Mouse (Mus musculus): ENCODE data around the gene Slc38a8. TPM values are rescaled to one million over a fixed set of nuclear protein-coding genes. Genes with fewer than 3 reads are reported as not detected.

Gene Slc38a8
- polyA plus RNA-seq (2014; fragmentation: Nextera tagmentation; extraction: Ambion mirVana): not detected in 2 replicates

DNA sequence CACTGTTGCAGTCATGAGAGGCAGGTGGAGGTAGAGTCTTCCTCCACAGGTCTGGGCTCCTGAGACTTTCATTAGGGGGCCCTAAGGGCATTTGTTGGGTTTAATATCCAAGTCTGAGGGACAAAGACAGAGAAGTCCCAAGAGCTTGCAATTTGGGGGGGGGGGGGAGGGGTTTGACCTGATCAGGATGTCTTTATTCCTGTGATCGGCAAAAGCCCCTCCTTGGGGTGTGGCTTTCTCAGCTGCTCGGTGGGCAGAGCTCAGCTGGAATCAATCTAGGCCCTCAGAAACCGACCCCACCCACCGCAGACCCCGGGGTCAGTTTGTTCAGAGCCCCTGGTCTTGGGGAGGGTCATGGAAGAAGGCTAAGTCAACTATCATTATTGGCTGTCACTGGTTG, at the start of gene Slc38a8:
Gene Slc38a8, minus strand, starts transcription at position 101 of the 400 bp plus-strand sequence.
- no peaks in the 10 kb centered on the region for H3K4me1 ChIP-seq (ENCODE audit: control insufficient read depth, insufficient read depth, low read length)
- no peak within 1 kb of the TSS for H3K27ac ChIP-seq (ENCODE audit: low read depth, low read length)
- H3K4me3 ChIP-seq (ENCODE audit: low read depth, low read length): no peak within 1 kb of the TSS
- no peaks in the 10 kb centered on the region; the same call in 1 of the 2 replicates for H3K36me3 ChIP-seq (ENCODE audit: control insufficient read depth, insufficient read depth, low read length)
- 32% methylated on average over 5 of the region's 5 CpGs for whole genome bisulfite sequencing
- H3K4me2 ChIP-seq (ENCODE audit: low read depth): no peak within 1 kb of the TSS
- no peak within 1 kb of the TSS for H3K9ac ChIP-seq (ENCODE audit: low read length)
- H3K9me3 ChIP-seq (ENCODE audit: control insufficient read depth, low read length): no peaks in the 10 kb centered on the region
- DNase-seq (ENCODE audit: low spot score) (no peak), ATAC-seq (ENCODE audit: insufficient read depth, low FRiP score, low TSS enrichment) (no peak)
- H3K27me3 ChIP-seq (ENCODE audit: control insufficient read depth, insufficient read depth, low read length): no peaks in the 10 kb centered on the region

DNA sequence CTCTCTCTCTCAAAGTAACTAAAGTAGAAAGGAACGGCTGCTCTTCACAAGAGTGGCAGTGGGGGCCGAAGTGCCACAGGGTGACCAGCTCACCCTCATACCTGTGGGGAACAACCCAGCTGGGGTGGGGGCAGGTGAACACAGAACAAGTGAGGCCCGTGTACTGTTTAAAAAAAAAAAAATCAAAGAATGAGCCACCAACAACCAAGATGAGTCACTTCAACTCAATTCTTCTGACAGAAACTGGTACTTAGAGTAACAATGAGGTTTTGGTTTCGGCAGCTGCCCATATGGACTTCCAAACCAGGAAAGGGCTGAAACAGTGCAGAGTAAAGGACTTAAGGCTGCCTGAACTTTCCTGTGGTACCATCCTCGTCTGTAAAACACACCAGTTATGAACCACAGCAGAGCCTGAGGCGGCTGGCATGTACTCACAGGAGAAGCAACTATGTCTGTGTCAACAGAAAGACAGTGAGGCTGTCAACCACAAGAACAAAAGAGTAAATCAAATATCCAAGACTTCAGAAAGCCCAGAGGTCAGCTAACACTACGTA, 47.1 kb upstream of the Slc38a8 start:
- Histone ChIP-seq H3K27ac (ENCODE audit: low read depth, low read length) (no peak overlapping the region), H3K9ac (ENCODE audit: low read length) (no peak overlapping the region), H3K4me3 (ENCODE audit: low read depth, low read length) (no peak overlapping the region), H3K9me3 (ENCODE audit: control insufficient read depth, low read length) (no peaks in the 10 kb centered on the region), H3K4me1 (ENCODE audit: control insufficient read depth, insufficient read depth, low read length) (no peaks in the 10 kb centered on the region), H3K36me3 (ENCODE audit: control insufficient read depth, insufficient read depth, low read length) (peaks cover 7% of the 10 kb centered on the region), H3K27me3 (ENCODE audit: control insufficient read depth, insufficient read depth, low read length) (no peaks in the 10 kb centered on the region), H3K4me2 (ENCODE audit: low read depth) (no peak overlapping the region)
- WGBS: 82% methylated on average over 7 of the region's 7 CpGs
- DNase-seq (ENCODE audit: low spot score): no peak
- no peak for ATAC-seq (ENCODE audit: insufficient read depth, low FRiP score, low TSS enrichment)

DNA sequence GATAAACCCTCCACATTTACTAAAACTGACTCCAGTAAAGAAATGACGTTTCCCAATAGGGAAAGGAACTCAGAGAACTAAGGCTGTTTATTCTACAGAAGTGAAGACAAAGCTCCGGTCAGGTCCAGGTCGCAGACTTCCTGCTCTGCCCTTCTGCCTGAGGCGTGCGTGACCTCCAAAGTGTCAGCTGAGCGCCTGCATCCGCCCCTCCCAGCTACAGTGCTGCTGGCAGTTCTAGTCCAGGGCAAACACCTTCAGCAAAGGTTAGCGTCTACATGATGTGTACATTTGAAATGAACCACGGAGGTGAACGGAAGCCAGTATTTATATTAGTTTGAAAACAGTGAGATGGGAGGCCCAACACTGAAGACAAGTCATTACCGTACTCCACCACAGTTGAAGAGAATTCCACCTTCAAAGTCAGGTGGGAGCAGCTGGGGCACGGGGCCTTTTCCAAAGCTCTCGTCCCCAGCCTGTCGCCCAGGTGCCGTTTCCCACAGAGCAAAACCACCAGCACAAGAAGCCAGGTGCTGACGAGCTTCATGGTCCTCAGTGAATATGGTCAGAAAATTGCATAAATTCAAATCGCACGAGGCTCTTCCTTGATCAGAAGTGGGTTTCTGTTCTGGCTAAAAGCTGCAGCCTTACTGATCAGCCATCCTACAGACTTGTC, 45.7 kb upstream of the Slc38a8 start:
- H3K36me3 ChIP-seq (ENCODE audit: control insufficient read depth, insufficient read depth, low read length): peaks cover 10% of the 10 kb centered on the region
- no peak overlapping the region for H3K4me3 ChIP-seq (ENCODE audit: low read depth, low read length)
- no peaks in the 10 kb centered on the region for H3K4me1 ChIP-seq (ENCODE audit: control insufficient read depth, insufficient read depth, low read length)
- no peak for DNase-seq (ENCODE audit: low spot score)
- 84% methylated on average over 18 of the region's 18 CpGs for WGBS
- H3K9me3 ChIP-seq (ENCODE audit: control insufficient read depth, low read length): no peaks in the 10 kb centered on the region
- H3K9ac ChIP-seq (ENCODE audit: low read length): no peak overlapping the region
- H3K27ac ChIP-seq (ENCODE audit: low read depth, low read length): no peak overlapping the region
- no peaks in the 10 kb centered on the region for H3K27me3 ChIP-seq (ENCODE audit: control insufficient read depth, insufficient read depth, low read length)
- no peak for ATAC-seq (ENCODE audit: insufficient read depth, low FRiP score, low TSS enrichment)
- no peak overlapping the region for H3K4me2 ChIP-seq (ENCODE audit: low read depth)

DNA sequence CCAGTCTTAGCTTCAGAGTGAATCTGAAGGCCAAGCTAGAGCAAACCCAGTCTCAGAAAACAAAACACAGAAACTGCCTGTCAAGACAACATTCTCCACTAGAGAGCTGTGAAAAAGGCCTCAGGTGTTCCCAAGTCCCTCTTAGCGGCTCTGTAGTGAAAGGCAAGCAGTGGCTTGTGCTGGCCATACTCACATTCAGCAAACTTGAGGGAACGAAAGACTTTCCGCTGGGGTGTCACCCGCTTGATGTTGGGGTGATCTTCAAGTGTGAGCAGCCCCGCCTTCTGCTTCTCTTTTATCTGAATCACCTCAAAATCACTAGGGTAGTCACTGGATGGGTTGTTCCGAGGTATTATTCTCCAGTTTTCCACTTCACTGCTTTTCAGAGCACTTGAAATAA, 44.3 kb upstream of the Slc38a8 start:
- H3K4me1 ChIP-seq (ENCODE audit: control insufficient read depth, insufficient read depth, low read length): no peaks in the 10 kb centered on the region
- H3K9me3 ChIP-seq (ENCODE audit: control insufficient read depth, low read length): no peaks in the 10 kb centered on the region
- H3K27ac ChIP-seq (ENCODE audit: low read depth, low read length): no peak overlapping the region
- H3K4me3 ChIP-seq (ENCODE audit: low read depth, low read length): no peak overlapping the region
- no peak overlapping the region for H3K9ac ChIP-seq (ENCODE audit: low read length)
- no peak for ATAC-seq (ENCODE audit: insufficient read depth, low FRiP score, low TSS enrichment)
- no peak for DNase-seq (ENCODE audit: low spot score)
- peaks cover 10% of the 10 kb centered on the region for H3K36me3 ChIP-seq (ENCODE audit: control insufficient read depth, insufficient read depth, low read length)
- no peaks in the 10 kb centered on the region for H3K27me3 ChIP-seq (ENCODE audit: control insufficient read depth, insufficient read depth, low read length)
- H3K4me2 ChIP-seq (ENCODE audit: low read depth): no peak overlapping the region
- WGBS: 95% methylated on average over 6 of the region's 6 CpGs

DNA sequence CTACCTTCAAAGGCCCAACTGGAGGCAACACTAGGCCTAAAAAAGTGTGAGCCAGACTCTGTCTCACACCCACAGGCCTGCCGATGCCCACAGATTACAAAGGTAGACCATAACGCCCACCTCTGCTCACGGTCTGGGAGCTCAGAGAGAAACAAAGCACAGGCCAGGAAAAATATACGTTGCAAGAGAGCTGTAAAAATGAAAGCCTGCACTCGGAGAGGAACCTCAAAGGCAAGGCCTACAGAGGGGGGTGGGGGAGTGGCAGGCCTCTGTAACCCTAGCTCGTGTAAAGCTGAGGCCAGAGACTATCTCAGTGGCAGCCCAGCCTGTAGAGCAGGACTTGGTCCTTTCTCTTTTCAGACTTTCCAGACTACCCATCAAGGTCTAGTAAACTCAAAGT, 43.7 kb upstream of the Slc38a8 start:
- ATAC-seq (ENCODE audit: insufficient read depth, low FRiP score, low TSS enrichment) (no peak), DNase-seq (ENCODE audit: low spot score) (no peak)
- H3K4me2 ChIP-seq (ENCODE audit: low read depth): no peak overlapping the region
- no peak overlapping the region for H3K9ac ChIP-seq (ENCODE audit: low read length)
- no peaks in the 10 kb centered on the region for H3K9me3 ChIP-seq (ENCODE audit: control insufficient read depth, low read length)
- WGBS: 80% methylated on average over 6 of the region's 6 CpGs
- peaks cover 10% of the 10 kb centered on the region for H3K36me3 ChIP-seq (ENCODE audit: control insufficient read depth, insufficient read depth, low read length)
- no peak overlapping the region for H3K4me3 ChIP-seq (ENCODE audit: low read depth, low read length)
- no peak overlapping the region for H3K27ac ChIP-seq (ENCODE audit: low read depth, low read length)
- H3K27me3 ChIP-seq (ENCODE audit: control insufficient read depth, insufficient read depth, low read length): no peaks in the 10 kb centered on the region
- no peaks in the 10 kb centered on the region for H3K4me1 ChIP-seq (ENCODE audit: control insufficient read depth, insufficient read depth, low read length)

DNA sequence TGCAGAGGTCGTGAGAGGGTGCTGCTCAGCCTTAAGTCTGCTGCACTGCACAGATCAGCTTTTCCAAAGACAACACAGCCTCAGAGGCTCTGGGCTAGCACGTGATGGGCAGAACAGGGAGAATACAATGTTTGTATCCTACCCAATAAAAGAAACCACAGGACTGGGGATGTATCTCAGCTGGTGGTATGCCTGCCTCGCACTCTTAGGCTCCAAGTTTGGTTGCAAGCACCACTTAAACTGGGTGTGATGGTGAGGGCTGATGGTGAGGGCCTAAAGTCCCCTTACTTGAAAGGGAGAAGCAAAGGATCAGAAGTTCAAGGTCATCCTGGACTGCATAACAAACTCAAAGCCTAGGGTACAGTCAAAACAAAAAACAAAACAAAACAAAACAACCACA, 43.1 kb upstream of the Slc38a8 start:
- 92% methylated on average over 3 of the region's 3 CpGs for WGBS
- H3K27ac ChIP-seq (ENCODE audit: low read depth, low read length): no peak overlapping the region

DNA sequence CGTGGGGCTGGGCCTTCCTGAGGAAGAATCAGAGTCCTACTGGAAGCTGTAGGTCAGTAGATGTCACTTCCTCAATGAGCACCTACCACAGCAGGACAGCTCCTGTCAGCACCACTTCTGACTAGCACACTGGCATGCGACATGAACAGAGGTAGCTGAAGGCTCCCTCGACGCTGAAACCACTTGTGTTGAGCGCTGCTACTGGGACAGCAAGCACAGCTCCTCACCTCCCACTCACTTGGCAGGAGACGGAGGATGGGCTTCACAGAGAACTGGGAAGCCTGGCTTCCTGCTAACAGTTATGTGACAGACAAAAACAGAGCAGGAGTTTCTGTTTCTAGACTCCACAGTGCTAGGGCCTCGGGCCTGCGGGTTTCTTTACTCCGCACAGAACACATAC, 30.5 kb upstream of the Slc38a8 start:
- ATAC-seq (ENCODE audit: insufficient read depth, low FRiP score, low TSS enrichment): no peak
- Histone ChIP-seq H3K27ac (ENCODE audit: low read depth, low read length) (no peak overlapping the region), H3K27me3 (ENCODE audit: control insufficient read depth, insufficient read depth, low read length) (no peaks in the 10 kb centered on the region), H3K4me2 (ENCODE audit: low read depth) (no peak overlapping the region), H3K9me3 (ENCODE audit: control insufficient read depth, low read length) (no peaks in the 10 kb centered on the region), H3K36me3 (ENCODE audit: control insufficient read depth, insufficient read depth, low read length) (peaks cover 32% of the 10 kb centered on the region), H3K9ac (ENCODE audit: low read length) (no peak overlapping the region), H3K4me1 (ENCODE audit: control insufficient read depth, insufficient read depth, low read length) (no peaks in the 10 kb centered on the region), H3K4me3 (ENCODE audit: low read depth, low read length) (no peak overlapping the region)
- DNase-seq (ENCODE audit: low spot score): no peak
- WGBS: 95% methylated on average over 9 of the region's 9 CpGs

More for the DNA sequence above, 43.1 kb upstream of the Slc38a8 start:
- DNase-seq (ENCODE audit: low spot score) (no peak), ATAC-seq (ENCODE audit: insufficient read depth, low FRiP score, low TSS enrichment) (no peak)
- Histone ChIP-seq H3K9ac (ENCODE audit: low read length) (no peak overlapping the region), H3K36me3 (ENCODE audit: control insufficient read depth, insufficient read depth, low read length) (peaks cover 16% of the 10 kb centered on the region), H3K4me2 (ENCODE audit: low read depth) (no peak overlapping the region), H3K27me3 (ENCODE audit: control insufficient read depth, insufficient read depth, low read length) (no peaks in the 10 kb centered on the region), H3K4me3 (ENCODE audit: low read depth, low read length) (no peak overlapping the region), H3K9me3 (ENCODE audit: control insufficient read depth, low read length) (no peaks in the 10 kb centered on the region), H3K4me1 (ENCODE audit: control insufficient read depth, insufficient read depth, low read length) (no peaks in the 10 kb centered on the region)

DNA sequence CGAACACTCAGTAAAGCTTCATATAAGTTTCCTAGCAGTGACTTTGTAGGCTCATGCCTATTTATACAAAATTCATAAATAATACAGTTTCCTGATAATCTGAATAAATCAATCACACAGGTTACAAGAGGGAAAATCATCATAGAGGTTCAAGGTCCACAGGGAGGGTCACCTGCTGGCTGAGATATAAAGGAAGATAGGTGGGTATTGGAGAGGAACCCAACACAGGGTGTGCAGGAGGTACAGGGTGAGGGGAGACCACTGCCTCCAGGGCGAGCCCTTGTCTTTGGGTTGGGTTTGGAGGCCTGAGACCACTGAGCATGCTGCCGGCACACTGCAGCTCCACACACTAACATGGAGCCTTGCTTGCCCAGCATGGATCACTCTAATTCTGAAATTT, 29.9 kb upstream of the Slc38a8 start:
- Histone ChIP-seq H3K4me2 (ENCODE audit: low read depth) (no peak overlapping the region), H3K9ac (ENCODE audit: low read length) (no peak overlapping the region), H3K27me3 (ENCODE audit: control insufficient read depth, insufficient read depth, low read length) (no peaks in the 10 kb centered on the region), H3K4me3 (ENCODE audit: low read depth, low read length) (no peak overlapping the region), H3K9me3 (ENCODE audit: control insufficient read depth, low read length) (no peaks in the 10 kb centered on the region), H3K4me1 (ENCODE audit: control insufficient read depth, insufficient read depth, low read length) (no peaks in the 10 kb centered on the region), H3K36me3 (ENCODE audit: control insufficient read depth, insufficient read depth, low read length) (peaks cover 30% of the 10 kb centered on the region), H3K27ac (ENCODE audit: low read depth, low read length) (no peak overlapping the region)
- ATAC-seq (ENCODE audit: insufficient read depth, low FRiP score, low TSS enrichment) (no peak), DNase-seq (ENCODE audit: low spot score) (no peak)
- WGBS: 90% methylated on average over 3 of the region's 3 CpGs

DNA sequence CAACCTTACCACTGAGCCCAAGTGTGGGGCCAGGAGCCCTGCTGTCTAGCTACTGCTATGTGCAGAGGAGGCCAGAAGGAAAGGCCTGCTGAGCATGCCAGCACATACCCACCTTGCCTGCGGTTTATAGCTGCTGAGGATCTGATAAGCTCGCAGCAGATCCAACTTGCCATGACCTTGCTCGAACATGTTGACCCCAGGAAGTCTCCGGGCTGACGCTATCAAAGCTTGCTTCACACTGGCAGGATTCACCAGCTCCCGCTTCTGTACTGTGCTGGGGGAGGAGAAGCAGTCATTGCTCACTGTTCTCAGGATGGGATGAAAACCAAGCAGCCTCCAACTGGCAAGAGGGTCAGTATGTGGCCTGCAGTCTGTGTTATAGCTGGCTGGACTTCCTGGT, 29.4 kb upstream of the Slc38a8 start:
- DNase-seq (ENCODE audit: low spot score) (no peak), ATAC-seq (ENCODE audit: insufficient read depth, low FRiP score, low TSS enrichment) (no peak)
- H3K4me2 ChIP-seq (ENCODE audit: low read depth): no peak overlapping the region
- no peak overlapping the region for H3K4me3 ChIP-seq (ENCODE audit: low read depth, low read length)
- H3K27me3 ChIP-seq (ENCODE audit: control insufficient read depth, insufficient read depth, low read length): no peaks in the 10 kb centered on the region
- no peak overlapping the region for H3K27ac ChIP-seq (ENCODE audit: low read depth, low read length)
- 90% methylated on average over 6 of the region's 6 CpGs for WGBS
- no peaks in the 10 kb centered on the region for H3K9me3 ChIP-seq (ENCODE audit: control insufficient read depth, low read length)
- H3K9ac ChIP-seq (ENCODE audit: low read length): no peak overlapping the region
- H3K36me3 ChIP-seq (ENCODE audit: control insufficient read depth, insufficient read depth, low read length): peaks cover 30% of the 10 kb centered on the region
- H3K4me1 ChIP-seq (ENCODE audit: control insufficient read depth, insufficient read depth, low read length): no peaks in the 10 kb centered on the region
